Mouse (Mus musculus) layer of hippocampus, adult 11-12 months (tissue): Measurements from ENCODE around the gene Rimbp3.
"Not testable (repeated sequence)": the region's sequence is repeated elsewhere in the genome, so short reads cannot be mapped to it uniquely, and the experiment has no call there.

Source experiments
- DNase-seq: peaks from one replicate; pipeline ENCODE4 v3.0.0; 2022; ENCODE audit warnings: low spot score

The Rimbp3 gene

GRCm38 (mm10) chr16:17220127-17220733, 11.8 kb downstream of the Rimbp3 start:
- DNase-seq, result no peak

GRCm38 (mm10) chr16:17222197-17222596, 13.8 kb downstream of the Rimbp3 start:
- DNase-seq, result peak; percentile 90

GRCm38 (mm10) chr16:17225584-17225983, 17.2 kb downstream of the Rimbp3 start:
- no peak for DNase-seq

- DNase-seq, result no peak
Observed at GRCm38 (mm10) chr16:17226496-17226895, 18.1 kb downstream of the Rimbp3 start.

- DNase-seq, result not testable (repeated sequence)
Observed at GRCm38 (mm10) chr16:17231523-17231922, 23.1 kb downstream of the Rimbp3 start.

GRCm38 (mm10) chr16:17232794-17233701, 24.6 kb downstream of the Rimbp3 start, which contains the start of gene Hic2:
Gene Hic2, plus strand, starts transcription at chr16:17233572.
- DNase-seq, result peak; percentile 93

- DNase-seq, result peak; percentile 35
Observed at GRCm38 (mm10) chr16:17233702-17234498, 25.5 kb downstream of the Rimbp3 start.

- peak; percentile 34 for DNase-seq
Observed at GRCm38 (mm10) chr16:17234499-17234895, 26.1 kb downstream of the Rimbp3 start.

- DNase-seq, result peak; percentile 51
Observed at GRCm38 (mm10) chr16:17234916-17235665, 26.7 kb downstream of the Rimbp3 start.

GRCm38 (mm10) chr16:17237634-17238033, 29.2 kb downstream of the Rimbp3 start:
- DNase-seq, result no peak

GRCm38 (mm10) chr16:17239409-17239808, 31.0 kb downstream of the Rimbp3 start:
- DNase-seq, result no peak

- DNase-seq, result no peak
Observed at GRCm38 (mm10) chr16:17243731-17244130, 35.3 kb downstream of the Rimbp3 start.

- no peak for DNase-seq
Observed at GRCm38 (mm10) chr16:17244996-17245395, 36.6 kb downstream of the Rimbp3 start.

- no peak for DNase-seq
Observed at GRCm38 (mm10) chr16:17247727-17248126, 39.3 kb downstream of the Rimbp3 start.

GRCm38 (mm10) chr16:17249135-17249534, 40.7 kb downstream of the Rimbp3 start:
- no peak for DNase-seq

GRCm38 (mm10) chr16:17251539-17251938, 43.1 kb downstream of the Rimbp3 start:
- peak; percentile 31 for DNase-seq

GRCm38 (mm10) chr16:17252086-17252726, 43.8 kb downstream of the Rimbp3 start:
- DNase-seq, result no peak

GRCm38 (mm10) chr16:17252841-17253240, 44.4 kb downstream of the Rimbp3 start:
- DNase-seq, result no peak

- no peak for DNase-seq
Observed at GRCm38 (mm10) chr16:17254005-17254597, 45.7 kb downstream of the Rimbp3 start.

- DNase-seq, result no peak
Observed at GRCm38 (mm10) chr16:17255270-17255669, 46.9 kb downstream of the Rimbp3 start.

GRCm38 (mm10) chr16:17257359-17257821, 49.0 kb downstream of the Rimbp3 start:
- DNase-seq, result no peak
